Mouse (Mus musculus) layer of hippocampus, adult 8-10 months (tissue): ENCODE measurements at regions not wholly inside any gene's neighbourhood (a gene's known extent, or its start where the extent isn't known, plus 50 kb on each side); places are given as distances from the start of the nearest gene placed in this dataset.
"Not testable (repeated sequence)": the region's sequence is repeated elsewhere in the genome, so short reads cannot be mapped to it uniquely, and the experiment has no call there.

Source experiments
- DNase-seq, 2 experiments: peaks; one replicate each; pipeline ENCODE4 v3.0.0; 2022; ENCODE audit warnings: low spot score in 2 of 2

GRCm38 (mm10) chr14:53174099-53174498 lies 678.5 kb upstream of the Olfr1507 start:
- DNase-seq: not testable (repeated sequence)

- not testable (repeated sequence) for DNase-seq
These were observed 670.8 kb upstream of the Olfr1507 start for GRCm38 (mm10) chr14:53166327-53166726.

DNA sequence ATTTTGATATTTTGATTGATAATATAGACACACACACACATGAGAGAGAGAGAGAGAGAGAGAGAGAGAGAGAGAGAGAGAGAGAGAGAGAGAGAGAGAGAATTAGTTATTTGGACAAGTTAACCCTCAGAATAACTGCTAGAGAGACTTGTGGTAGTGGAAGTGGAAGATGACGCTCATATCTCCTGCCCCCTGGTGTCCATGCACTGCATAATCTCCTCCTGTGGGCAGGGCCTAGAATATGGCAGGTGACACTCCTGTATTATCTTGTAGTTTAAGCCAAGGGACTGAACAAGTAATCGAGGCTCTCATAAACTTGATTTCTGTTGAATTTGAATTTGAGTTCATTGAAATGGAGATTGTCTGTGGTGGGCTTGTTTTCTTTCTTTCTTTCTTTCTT lies 663.5 kb upstream of the Olfr1507 start:
- DNase-seq: not testable (repeated sequence)

- DNase-seq: not testable (repeated sequence)
These were observed 639.2 kb upstream of the Olfr1507 start for GRCm38 (mm10) chr14:53134783-53135182.

- peak in 1 of 2 experiments; percentile 4 for DNase-seq
These were observed 636.8 kb upstream of the Olfr1507 start for GRCm38 (mm10) chr14:53132390-53132789.

DNA sequence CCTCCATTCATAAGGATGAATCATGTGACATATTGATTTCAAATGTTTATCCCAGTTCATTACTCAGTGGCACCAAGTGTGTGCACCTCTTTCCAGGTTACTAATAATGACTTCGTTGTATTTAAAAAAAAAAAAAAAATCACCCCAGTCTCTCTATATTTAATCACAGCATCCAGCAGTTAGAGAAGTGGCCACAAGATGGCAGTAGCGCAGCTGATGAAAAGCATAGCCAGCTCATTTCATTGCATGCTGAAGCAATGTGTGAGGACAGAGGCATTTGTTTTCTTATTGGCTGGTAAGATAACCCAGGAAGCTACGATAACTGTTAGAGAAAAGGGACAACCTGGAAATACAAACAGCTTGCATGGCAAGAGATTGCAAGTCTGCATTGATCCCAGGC lies 626.2 kb upstream of the Olfr1507 start:
- DNase-seq: peak; percentile 3 to 31

DNA sequence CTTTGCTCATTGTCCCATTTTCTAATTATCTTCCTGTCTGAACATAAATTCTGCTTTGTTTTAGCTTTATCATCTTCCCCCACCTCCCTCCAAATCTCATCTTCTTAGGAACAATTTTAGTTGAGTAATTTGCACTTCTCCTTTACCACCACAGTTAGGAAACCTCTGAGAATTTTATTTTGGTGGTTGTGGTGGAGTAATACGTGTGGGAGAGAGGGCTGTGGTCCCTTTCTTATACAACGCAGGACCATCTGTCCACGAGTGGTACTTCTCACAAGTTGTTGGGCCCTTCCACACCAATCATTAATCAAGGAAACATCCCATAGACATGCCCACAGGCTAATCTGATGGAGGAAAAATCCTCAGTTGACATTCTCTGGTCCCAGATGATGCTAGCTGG lies 614.2 kb upstream of the Olfr1507 start:
- DNase-seq: not testable (repeated sequence)

- not testable (repeated sequence) for DNase-seq
These were observed 605.8 kb upstream of the Olfr1507 start for GRCm38 (mm10) chr14:53101362-53101761.

GRCm38 (mm10) chr14:53090921-53091320 lies 595.4 kb upstream of the Olfr1507 start:
- DNase-seq: not testable (repeated sequence)

- not testable (repeated sequence) for DNase-seq
These were observed 586.3 kb upstream of the Olfr1507 start for GRCm38 (mm10) chr14:53081853-53082252.

DNA sequence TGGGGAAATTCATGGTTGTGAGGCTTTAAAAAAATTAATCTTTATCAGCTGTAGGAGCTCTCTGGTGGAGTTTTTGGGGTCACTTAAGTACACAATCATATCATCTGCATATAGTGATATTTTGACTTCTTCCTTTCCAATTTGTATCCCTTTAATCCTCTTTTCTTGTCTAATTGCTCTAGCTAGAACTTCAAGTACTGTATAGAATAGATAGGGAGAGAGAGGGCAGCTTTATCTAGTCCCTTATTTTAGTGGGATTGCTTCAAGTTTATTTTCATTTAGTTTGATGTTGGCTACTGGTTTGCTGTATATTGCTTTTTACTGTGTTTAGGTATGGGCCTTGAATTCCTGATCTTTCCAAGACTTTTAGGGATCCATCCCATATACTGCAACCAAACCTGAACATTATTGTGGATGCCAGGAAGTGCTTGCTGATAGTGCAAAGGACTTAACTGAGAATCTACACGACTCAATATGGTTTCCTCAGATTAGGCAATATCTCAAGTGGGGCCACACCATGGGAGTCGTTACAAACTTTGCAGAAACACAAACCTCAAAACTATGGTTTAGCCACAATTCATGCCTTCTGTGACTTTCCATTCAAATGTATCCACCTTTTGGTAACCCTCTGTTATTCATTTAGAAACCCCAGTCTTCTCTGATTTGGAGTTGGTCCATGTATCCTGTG lies 585.6 kb upstream of the Olfr1507 start:
- not testable (repeated sequence) for DNase-seq

DNA sequence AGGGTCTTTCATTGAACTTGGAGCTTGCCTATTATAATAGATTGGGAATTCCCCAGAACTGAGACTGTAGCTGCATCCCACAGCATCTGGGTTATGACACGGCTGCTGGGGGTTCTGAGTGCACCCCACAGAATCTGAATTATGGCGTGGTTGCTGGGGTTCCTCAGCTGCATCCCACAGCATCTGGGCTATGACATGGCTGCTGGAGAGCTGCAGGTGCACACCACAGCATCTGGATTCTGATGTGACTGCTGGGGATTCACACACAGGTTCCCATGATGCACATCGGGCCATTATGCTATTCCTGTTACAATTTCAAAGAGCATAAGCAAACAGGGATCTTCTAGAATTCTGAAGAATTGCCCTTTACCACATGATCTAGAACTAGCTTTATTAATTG lies 585.0 kb upstream of the Olfr1507 start:
- DNase-seq: not testable (repeated sequence)

GRCm38 (mm10) chr14:53075937-53076336 lies 580.4 kb upstream of the Olfr1507 start:
- DNase-seq: not testable (repeated sequence)

GRCm38 (mm10) chr14:53073126-53073525 lies 577.6 kb upstream of the Olfr1507 start:
- DNase-seq: not testable (repeated sequence)

DNA sequence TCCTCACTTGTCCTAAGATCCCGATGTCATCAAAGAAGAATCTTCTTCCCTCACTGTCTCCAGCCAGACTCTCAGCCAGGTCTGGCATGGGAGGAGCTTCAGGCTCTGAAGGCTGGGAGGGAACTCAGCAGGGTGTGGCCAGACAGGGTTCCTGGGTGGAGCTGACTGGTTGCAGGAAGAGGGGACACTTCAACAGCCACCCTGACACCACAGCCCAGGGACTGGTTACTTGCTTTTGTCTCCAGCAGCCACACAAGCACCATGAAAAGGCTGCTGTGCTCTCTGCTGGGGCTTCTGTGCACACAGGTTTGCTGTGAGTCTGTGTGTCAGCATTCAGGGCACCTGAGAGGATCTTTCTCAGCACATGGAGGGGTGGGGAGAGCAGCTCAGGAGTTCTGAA lies 577.0 kb upstream of the Olfr1507 start:
- DNase-seq: not testable (repeated sequence)

DNA sequence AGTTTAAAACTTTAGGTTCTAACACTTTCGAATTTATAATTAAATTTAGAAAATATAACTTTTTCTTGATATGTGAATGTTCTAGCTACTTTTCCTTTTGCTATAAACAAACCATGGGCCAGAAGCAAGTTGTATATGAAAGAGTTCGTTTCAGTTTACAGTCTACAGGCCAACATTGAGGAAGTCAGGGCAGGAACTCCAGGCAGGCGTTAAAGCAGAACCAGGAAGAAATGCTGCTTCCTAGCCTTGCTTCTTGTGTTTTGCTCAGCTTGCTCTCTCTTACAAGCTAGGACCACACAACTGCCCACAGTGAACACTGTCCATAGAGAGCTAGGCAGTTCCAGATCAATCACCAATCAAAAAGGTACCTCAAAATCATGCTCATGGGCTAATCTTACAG lies 558.9 kb upstream of the Olfr1507 start:
- not testable (repeated sequence) for DNase-seq

GRCm38 (mm10) chr14:53053465-53054123 lies 558.0 kb upstream of the Olfr1507 start:
- DNase-seq: not testable (repeated sequence)

DNA sequence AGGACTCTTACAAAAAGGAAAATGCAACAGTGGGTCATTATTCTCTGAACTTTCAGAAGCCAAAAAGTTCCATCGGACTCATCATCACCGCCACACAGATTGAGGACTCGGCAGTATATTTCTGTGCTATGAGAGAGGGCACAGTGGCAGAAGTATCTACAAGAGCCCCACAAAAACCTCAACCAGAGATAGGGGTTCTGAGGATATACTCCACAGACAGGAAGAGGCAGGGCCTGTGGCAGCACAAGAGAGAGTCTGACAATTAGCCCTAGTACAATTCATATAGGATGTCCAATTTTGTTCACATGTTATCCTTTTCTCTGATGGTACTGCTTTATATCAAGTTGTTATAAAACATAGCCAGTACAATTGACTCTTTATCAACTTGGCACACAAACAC lies 552.1 kb upstream of the Olfr1507 start:
- DNase-seq: not testable (repeated sequence)

DNA sequence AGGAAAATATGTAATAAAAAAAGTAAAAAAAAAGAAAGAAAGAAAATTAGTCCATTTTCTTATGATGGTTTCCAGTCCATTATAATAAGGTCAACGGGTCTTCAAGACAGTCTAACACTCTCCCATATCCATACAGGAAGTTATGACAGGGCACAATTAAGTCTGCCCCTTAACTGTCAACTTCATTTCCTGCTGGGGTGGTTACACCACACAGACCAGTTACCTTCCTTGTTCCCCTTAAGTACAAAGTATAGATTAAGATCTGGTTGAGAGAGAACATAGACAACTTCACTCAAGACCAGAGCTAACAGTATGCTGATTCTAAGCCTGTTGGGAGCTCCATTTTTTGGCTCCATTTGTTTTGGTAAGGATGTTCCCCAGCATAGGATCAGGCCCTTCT lies 551.4 kb upstream of the Olfr1507 start:
- DNase-seq: not testable (repeated sequence)

DNA sequence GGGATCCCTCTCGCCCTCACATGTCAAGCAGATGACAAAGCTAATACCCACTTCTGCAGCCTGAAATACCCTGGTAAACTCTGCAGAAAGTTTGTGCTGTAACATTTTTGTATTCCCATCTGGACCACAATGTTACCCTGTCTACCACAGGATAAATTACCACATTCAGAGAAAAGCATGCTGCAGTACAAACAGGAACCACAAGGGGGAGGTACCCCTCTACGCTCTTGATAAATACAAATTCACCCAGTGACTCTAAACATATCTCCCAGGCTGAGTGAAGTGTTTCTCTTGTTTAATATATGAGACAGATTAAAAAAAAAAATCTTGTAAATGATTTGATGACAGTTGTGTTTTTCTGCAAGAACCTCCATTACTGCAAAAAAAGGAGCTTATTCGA lies 549.8 kb upstream of the Olfr1507 start:
- DNase-seq: peak in 1 of 2 experiments; percentile 5

DNA sequence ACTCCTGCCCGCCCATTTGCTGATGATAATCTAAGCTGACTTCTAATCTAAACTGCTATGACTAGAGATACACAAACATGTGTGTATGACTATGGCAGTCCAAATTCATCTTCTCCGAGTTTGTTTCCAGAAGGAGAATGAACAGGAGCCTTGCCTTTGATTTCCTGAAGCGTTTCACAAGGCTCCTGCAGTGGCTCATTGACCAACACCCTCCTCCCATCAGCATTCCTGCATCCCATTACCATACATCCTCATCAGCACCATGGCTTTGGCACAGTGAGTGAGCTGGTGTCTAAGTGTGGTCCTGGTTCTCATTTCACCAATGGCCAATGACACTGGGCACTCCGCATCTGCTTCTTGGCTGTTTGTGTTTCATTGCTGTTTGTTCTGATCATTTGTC lies 548.6 kb upstream of the Olfr1507 start:
- DNase-seq: not testable (repeated sequence)

GRCm38 (mm10) chr14:53042016-53042415 lies 546.5 kb upstream of the Olfr1507 start:
- not testable (repeated sequence) for DNase-seq

GRCm38 (mm10) chr14:53039475-53039874 lies 543.9 kb upstream of the Olfr1507 start:
- not testable (repeated sequence) for DNase-seq
